Mouse (Mus musculus): ENCODE measurements around the gene Prdx6. TPM values are rescaled to one million over a fixed set of nuclear protein-coding genes. Genes with fewer than 3 reads are reported as not detected.

The Prdx6 gene
- 485 and 505 TPM in 2 replicates for polyA plus RNA-seq (2015; fragmentation: Nextera tagmentation; extraction: Ambion mirVana)

DNA sequence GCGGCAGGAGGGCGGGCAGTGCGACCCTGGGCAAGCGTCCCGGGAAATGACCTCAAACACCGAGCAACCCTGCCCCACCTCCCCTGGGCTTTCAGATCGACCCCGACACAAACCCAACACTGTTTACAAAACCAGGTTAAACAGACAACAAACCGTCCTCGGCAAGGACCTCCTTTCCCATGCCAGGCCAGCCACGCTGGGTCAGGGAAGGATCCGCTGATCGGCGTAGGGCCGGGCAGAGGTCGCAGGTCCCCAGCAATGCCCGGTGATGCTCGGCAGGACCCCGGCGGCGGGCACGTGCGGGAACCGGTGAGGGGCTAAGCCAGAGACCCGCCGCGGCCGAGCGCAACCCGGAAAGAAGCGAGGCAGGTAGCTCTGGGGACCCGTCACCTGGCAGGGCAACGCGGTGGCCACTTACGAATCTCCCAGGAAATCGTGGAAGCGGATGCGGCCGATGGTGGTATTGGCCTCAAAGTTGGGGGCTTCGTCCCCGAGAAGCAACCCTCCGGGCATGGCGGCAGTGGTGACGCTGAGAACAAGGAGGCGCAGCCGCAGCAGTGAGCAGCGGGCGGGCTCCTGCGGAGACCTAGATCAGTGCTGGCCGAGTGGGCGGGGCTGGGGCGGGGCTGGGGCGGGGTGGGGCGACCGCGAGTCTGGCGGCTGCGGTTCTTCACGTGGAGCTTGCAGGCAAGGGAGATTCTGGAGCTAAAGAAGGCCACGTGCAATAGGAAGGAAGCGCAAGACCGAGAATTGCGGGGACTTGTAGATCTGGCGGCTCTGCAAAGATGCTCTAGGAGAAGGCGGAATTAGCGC lies at the start of gene Prdx6:
Gene Prdx6, minus strand, starts transcription at position 616 of the 813 bp plus-strand sequence.
- ATAC-seq (ENCODE audit: low FRiP score, low TSS enrichment), result peak; percentile 97
- Histone ChIP-seq H3K27me3 (ENCODE audit: insufficient read depth, low read length) (no peaks in the 10 kb centered on the region), H3K4me2 (replicated peaks; ENCODE audit: low read depth, low read length) (peak within 1 kb of the TSS; percentile 76), H3K36me3 (ENCODE audit: insufficient read depth, low read length) (0 out of 2 replicates have a peak, but pooled peaks cover 3% of the 10 kb centered on the region), H3K9me3 (ENCODE audit: low read length) (no peaks in the 10 kb centered on the region), H3K4me1 (ENCODE audit: insufficient read depth, low read length) (peaks cover 20% of the 10 kb centered on the region), H3K27ac (ENCODE audit: low read length) (peak within 1 kb of the TSS; percentile 67), H3K4me3 (ENCODE audit: low read length) (peak within 1 kb of the TSS; percentile 87), H3K9ac (replicated peaks; ENCODE audit: low read length) (peak within 1 kb of the TSS; percentile 91)
- under 1% methylated on average over 64 of the region's 66 CpGs for WGBS

DNA sequence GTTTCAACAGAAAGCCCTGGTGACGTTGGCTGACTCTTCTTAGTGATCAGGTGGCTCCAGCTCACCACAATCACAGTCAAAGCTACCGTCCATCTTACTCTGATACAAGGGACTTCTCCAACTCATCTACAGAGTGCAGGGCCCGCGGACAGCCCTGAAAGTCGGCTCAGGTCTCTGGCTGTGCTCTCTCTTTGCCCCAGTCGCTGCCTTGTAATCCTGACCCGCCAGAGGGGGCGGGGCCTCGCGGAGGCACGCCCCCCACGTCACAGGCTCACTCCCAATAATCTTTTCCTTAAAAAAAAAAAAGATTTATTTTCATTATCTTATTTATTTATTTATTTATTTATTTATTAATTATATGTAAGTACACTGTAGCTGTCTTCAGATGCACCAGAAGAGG lies 37.2 kb upstream of the Prdx6 start:
- Histone ChIP-seq H3K9ac (replicated peaks; ENCODE audit: low read length) (no peak overlapping the region), H3K27me3 (ENCODE audit: insufficient read depth, low read length) (no peaks in the 10 kb centered on the region), H3K36me3 (ENCODE audit: insufficient read depth, low read length) (no peaks in the 10 kb centered on the region), H3K27ac (ENCODE audit: low read length) (no peak overlapping the region), H3K4me3 (ENCODE audit: low read length) (no peak overlapping the region), H3K4me2 (replicated peaks; ENCODE audit: low read depth, low read length) (no peak overlapping the region), H3K9me3 (ENCODE audit: low read length) (peaks cover 3% of the 10 kb centered on the region), H3K4me1 (ENCODE audit: insufficient read depth, low read length) (no peaks in the 10 kb centered on the region)
- 55% methylated on average over 12 of the region's 12 CpGs for WGBS
- no peak for ATAC-seq (ENCODE audit: low FRiP score, low TSS enrichment)

- 25% methylated on average over 11 of the region's 11 CpGs for WGBS
- Histone ChIP-seq H3K36me3 (ENCODE audit: insufficient read depth, low read length) (no peaks in the 10 kb centered on the region), H3K9ac (replicated peaks; ENCODE audit: low read length) (no peak overlapping the region), H3K9me3 (ENCODE audit: low read length) (peaks cover 3% of the 10 kb centered on the region), H3K4me1 (ENCODE audit: insufficient read depth, low read length) (no peaks in the 10 kb centered on the region), H3K4me2 (replicated peaks; ENCODE audit: low read depth, low read length) (no peak overlapping the region), H3K27ac (ENCODE audit: low read length) (no peak overlapping the region), H3K27me3 (ENCODE audit: insufficient read depth, low read length) (no peaks in the 10 kb centered on the region), H3K4me3 (ENCODE audit: low read length) (no peak overlapping the region)
- ATAC-seq (ENCODE audit: low FRiP score, low TSS enrichment), result peak; percentile 39; the same call in 1 of the 2 replicates
Observed at GRCm38 (mm10) chr1:161286726-161287310, 35.8 kb upstream of the Prdx6 start.

- Histone ChIP-seq H3K27ac (ENCODE audit: low read length) (no peak overlapping the region), H3K9me3 (ENCODE audit: low read length) (no peaks in the 10 kb centered on the region), H3K4me3 (ENCODE audit: low read length) (no peak overlapping the region), H3K36me3 (ENCODE audit: insufficient read depth, low read length) (no peaks in the 10 kb centered on the region), H3K4me1 (ENCODE audit: insufficient read depth, low read length) (no peaks in the 10 kb centered on the region), H3K9ac (replicated peaks; ENCODE audit: low read length) (no peak overlapping the region), H3K4me2 (replicated peaks; ENCODE audit: low read depth, low read length) (no peak overlapping the region), H3K27me3 (ENCODE audit: insufficient read depth, low read length) (no peaks in the 10 kb centered on the region)
- no peak for ATAC-seq (ENCODE audit: low FRiP score, low TSS enrichment)
- 79% methylated on average over 3 of the region's 3 CpGs for WGBS
Observed at GRCm38 (mm10) chr1:161281054-161281688, 30.2 kb upstream of the Prdx6 start.

DNA sequence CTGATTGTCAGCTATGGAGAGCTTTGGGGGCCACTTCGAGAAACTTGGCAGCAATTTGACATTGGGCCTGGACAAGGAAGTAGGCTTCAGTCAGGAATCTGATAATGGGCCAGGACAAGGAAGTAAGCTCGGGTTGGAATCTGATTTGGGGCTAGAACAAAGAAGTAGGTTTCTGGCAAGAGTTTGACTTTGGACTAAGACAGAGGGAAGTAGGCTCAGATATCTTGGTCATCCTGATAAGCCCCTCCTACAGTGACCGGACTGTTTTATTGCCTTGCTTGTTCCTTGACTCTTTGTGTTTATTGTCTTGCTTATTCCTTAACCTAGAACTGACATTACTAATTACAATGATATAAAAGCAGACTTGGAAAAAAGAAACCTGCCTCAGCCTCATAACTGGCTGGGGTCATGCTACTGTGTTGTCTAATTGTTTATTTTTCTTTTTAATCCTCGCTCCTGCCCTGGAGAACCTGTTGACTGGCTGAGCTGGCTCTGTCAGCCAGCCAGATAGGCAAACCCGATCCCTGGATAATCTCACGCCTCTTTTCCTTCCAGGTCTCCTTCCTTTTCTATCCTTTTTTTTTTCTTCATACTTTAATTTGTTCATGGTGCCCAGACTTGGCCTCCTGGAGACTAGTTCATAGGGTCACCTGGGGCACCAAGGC lies 28.4 kb upstream of the Prdx6 start:
- Histone ChIP-seq H3K36me3 (ENCODE audit: insufficient read depth, low read length) (no peaks in the 10 kb centered on the region), H3K4me1 (ENCODE audit: insufficient read depth, low read length) (no peaks in the 10 kb centered on the region), H3K9ac (replicated peaks; ENCODE audit: low read length) (no peak overlapping the region), H3K27me3 (ENCODE audit: insufficient read depth, low read length) (no peaks in the 10 kb centered on the region), H3K9me3 (ENCODE audit: low read length) (no peaks in the 10 kb centered on the region), H3K4me2 (replicated peaks; ENCODE audit: low read depth, low read length) (no peak overlapping the region), H3K4me3 (ENCODE audit: low read length) (no peak overlapping the region), H3K27ac (ENCODE audit: low read length) (no peak overlapping the region)
- no peak for ATAC-seq (ENCODE audit: low FRiP score, low TSS enrichment)
- 35% methylated on average over 6 of the region's 6 CpGs for WGBS

DNA sequence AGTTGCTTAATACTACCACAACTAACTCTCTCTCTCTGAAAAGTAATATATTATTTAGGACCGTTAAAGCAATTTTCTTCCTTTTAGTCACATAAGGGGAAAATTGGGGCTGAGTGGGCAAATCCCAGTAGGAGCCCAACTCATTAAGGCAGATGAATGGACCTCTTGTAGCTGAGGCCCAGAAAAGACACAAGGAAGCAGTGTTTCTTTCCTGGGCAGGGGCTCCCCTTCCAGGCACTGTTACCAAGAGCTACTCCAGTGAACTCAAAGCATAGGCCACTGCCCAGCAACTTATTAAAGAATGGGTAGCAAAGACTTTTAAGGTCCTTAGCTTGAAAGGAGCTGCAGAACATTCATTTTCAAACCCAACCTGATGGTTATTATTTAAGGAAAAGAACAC lies 22.5 kb upstream of the Prdx6 start:
- no peaks in the 10 kb centered on the region for H3K27me3 ChIP-seq (ENCODE audit: insufficient read depth, low read length)
- no peak overlapping the region for H3K4me2 ChIP-seq (replicated peaks; ENCODE audit: low read depth, low read length)
- H3K9me3 ChIP-seq (ENCODE audit: low read length), result no peaks in the 10 kb centered on the region
- no peaks in the 10 kb centered on the region for H3K4me1 ChIP-seq (ENCODE audit: insufficient read depth, low read length)
- H3K36me3 ChIP-seq (ENCODE audit: insufficient read depth, low read length), result no peaks in the 10 kb centered on the region
- ATAC-seq (ENCODE audit: low FRiP score, low TSS enrichment), result no peak
- H3K9ac ChIP-seq (replicated peaks; ENCODE audit: low read length), result no peak overlapping the region
- H3K27ac ChIP-seq (ENCODE audit: low read length), result no peak overlapping the region
- H3K4me3 ChIP-seq (ENCODE audit: low read length), result no peak overlapping the region
- WGBS, result 76% methylated on average over 1 of the region's 1 CpGs

- Histone ChIP-seq H3K4me3 (ENCODE audit: low read length) (no peak overlapping the region), H3K27ac (ENCODE audit: low read length) (no peak overlapping the region), H3K9ac (replicated peaks; ENCODE audit: low read length) (no peak overlapping the region), H3K4me1 (ENCODE audit: insufficient read depth, low read length) (no peaks in the 10 kb centered on the region), H3K9me3 (ENCODE audit: low read length) (no peaks in the 10 kb centered on the region), H3K27me3 (ENCODE audit: insufficient read depth, low read length) (no peaks in the 10 kb centered on the region), H3K36me3 (ENCODE audit: insufficient read depth, low read length) (no peaks in the 10 kb centered on the region), H3K4me2 (replicated peaks; ENCODE audit: low read depth, low read length) (no peak overlapping the region)
- WGBS, result 76% methylated on average over 2 of the region's 2 CpGs
- ATAC-seq (ENCODE audit: low FRiP score, low TSS enrichment), result no peak
Observed at GRCm38 (mm10) chr1:161271461-161271810, 20.4 kb upstream of the Prdx6 start.

DNA sequence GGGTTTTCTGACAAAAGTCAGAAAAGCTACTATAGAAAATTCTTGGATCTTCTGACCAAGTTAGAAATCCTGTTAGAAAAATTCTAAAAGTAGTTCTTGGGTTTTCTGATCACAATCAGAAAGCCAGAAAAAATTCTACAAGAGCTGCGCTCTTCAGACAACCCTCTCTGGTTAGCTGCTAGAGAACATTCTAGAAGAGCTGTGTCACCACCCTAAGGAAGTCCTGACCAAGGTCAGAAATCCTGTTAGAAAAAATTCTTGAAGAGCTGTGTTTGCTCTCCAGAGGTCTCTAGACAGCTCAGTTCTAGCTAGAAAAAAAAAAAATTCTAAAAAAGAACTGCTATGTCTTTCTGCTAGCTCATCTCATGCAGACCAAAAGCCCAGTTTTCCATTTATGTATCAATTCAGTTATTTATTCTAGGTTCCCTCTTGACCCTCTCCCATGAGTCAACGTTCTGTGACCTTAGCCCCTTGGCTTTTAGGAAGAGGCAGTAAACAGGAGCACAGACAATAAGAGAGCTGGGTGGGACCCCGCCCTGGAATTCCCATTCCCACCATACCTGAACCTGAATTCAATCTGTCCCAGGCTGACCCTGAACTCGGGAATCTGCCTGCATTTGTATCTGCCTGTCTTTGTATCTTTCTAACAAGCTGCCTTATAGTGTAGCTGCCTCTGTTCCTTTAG lies 19.9 kb upstream of the Prdx6 start:
- no peaks in the 10 kb centered on the region for H3K36me3 ChIP-seq (ENCODE audit: insufficient read depth, low read length)
- no peak overlapping the region for H3K27ac ChIP-seq (ENCODE audit: low read length)
- H3K4me2 ChIP-seq (replicated peaks; ENCODE audit: low read depth, low read length), result no peak overlapping the region
- H3K4me1 ChIP-seq (ENCODE audit: insufficient read depth, low read length), result no peaks in the 10 kb centered on the region
- H3K9ac ChIP-seq (replicated peaks; ENCODE audit: low read length), result no peak overlapping the region
- no peak for ATAC-seq (ENCODE audit: low FRiP score, low TSS enrichment)
- no peaks in the 10 kb centered on the region for H3K9me3 ChIP-seq (ENCODE audit: low read length)
- 77% methylated on average over 4 of the region's 4 CpGs for WGBS
- H3K4me3 ChIP-seq (ENCODE audit: low read length), result no peak overlapping the region
- H3K27me3 ChIP-seq (ENCODE audit: insufficient read depth, low read length), result no peaks in the 10 kb centered on the region

GRCm38 (mm10) chr1:161269346-161269745 lies 18.3 kb upstream of the Prdx6 start:
- Histone ChIP-seq H3K4me1 (ENCODE audit: insufficient read depth, low read length) (no peaks in the 10 kb centered on the region), H3K4me3 (ENCODE audit: low read length) (no peak overlapping the region), H3K9ac (replicated peaks; ENCODE audit: low read length) (no peak overlapping the region), H3K4me2 (replicated peaks; ENCODE audit: low read depth, low read length) (no peak overlapping the region), H3K27me3 (ENCODE audit: insufficient read depth, low read length) (no peaks in the 10 kb centered on the region), H3K9me3 (ENCODE audit: low read length) (no peaks in the 10 kb centered on the region), H3K36me3 (ENCODE audit: insufficient read depth, low read length) (no peaks in the 10 kb centered on the region), H3K27ac (ENCODE audit: low read length) (no peak overlapping the region)
- ATAC-seq (ENCODE audit: low FRiP score, low TSS enrichment), result no peak
- 78% methylated on average over 4 of the region's 4 CpGs for WGBS

Measured in kidney, embryonic 16.5 days (tissue).